Mouse (Mus musculus) adipocyte (in vitro differentiated cells): ENCODE measurements at regions not wholly inside any gene's neighbourhood (a gene's known extent, or its start where the extent isn't known, plus 50 kb on each side); places are given as distances from the start of the nearest gene placed in this dataset.

Experiments
- DNase-seq: peaks from one replicate; pipeline ENCODE4 v3.0.0-alpha.2; 2016; ENCODE audit warnings: low spot score

- DNase-seq = no peak
Observed at GRCm38 (mm10) chr9:52240585-52241320, 72.4 kb upstream of the Zc3h12c start.

GRCm38 (mm10) chr9:52234775-52235174, 66.4 kb upstream of the Zc3h12c start:
- DNase-seq = no peak

DNA sequence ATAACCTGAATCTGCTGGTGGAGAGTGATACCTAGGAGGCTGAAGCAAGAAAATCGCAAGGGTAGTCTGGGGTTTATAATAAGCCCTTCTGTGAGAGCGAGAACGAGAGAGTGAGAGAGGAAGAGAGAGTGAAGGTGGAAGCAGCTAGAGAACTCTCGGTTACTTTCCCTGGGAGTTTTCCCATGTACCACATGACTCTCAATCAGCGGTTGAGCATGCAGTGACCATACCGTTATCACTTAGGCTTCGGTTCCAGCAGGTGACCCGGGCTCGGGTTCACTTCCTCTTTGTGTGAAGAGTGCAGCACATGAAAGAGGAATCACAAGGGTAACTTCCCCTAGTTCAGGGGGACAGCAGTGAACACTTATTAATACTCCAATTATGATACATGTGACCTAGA, 61.2 kb upstream of the Zc3h12c start:
- no peak for DNase-seq

DNA sequence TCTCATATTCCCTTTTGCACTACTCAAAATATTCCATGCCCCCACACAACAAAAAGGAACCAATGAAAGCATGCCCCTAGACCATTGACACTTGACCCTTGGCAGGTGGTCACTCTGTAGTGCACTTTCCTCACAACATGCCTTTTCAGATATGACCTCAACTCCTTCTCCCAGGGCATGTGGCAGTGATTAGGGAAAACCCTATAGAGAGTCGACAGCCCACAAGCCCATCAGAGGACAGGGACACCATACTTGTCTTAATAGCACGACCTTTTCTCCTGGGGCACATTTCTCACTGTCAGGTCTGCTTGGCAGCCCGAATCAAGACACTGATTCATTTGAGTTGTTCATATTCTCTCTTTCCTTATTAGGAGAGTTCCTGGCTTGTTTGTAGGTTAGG, 57.3 kb upstream of the Zc3h12c start:
- no peak for DNase-seq

GRCm38 (mm10) chr9:52223509-52224113, 55.2 kb upstream of the Zc3h12c start:
- no peak for DNase-seq
